Mouse (Mus musculus) layer of hippocampus, adult 9-11 months (tissue): ENCODE data around the gene Plcb1.

ENCODE experiments used
- DNase-seq: peaks from one replicate; pipeline ENCODE4 v3.0.0; 2022

Gene Plcb1

DNA sequence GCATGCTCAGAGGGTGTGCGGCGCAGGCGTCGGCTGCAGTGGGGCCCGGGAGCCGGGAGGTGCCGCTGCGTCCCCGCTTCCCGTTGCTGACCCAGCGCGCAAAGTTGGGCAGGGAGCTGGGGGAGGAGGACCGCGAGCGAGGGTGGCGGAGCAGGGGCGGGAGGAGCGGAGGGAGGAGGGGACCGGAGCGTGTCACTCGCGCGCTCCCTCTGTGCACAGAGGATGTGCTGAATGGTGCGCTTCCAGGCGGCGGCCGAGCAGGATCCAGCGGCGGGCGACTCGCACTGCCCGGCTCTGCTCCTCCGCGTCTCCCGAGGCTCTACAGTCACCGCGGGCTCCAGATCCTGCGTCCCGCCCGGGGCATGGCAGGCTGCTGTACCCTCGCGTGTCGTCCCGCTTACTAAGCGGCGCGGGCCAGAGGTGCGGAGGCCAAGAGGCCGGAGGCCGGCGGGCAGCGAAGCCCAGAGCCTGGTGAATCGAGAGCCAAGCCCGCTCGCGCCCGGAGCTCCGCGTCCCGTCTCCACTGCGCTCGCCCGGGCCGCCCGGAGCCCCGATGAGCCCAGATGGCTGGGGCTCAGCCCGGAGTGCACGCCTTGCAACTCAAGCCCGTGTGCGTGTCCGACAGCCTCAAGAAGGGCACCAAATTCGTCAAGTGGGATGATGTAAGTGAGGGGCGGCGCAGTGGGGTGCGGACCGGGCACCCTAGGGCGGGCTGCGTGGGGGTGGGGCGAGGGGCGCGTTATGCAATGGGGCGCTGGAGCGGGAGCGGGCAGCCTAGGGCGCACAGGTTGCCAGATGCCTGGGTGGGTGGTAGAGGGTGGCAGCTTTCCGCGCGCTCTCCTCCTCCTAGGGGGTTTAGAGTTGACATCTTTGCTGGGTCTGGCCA is at the start of gene Plcb1:
TSS of gene Plcb1 (plus strand) at position 98 of the 886 bp plus-strand sequence.
- peak; percentile 86 for DNase-seq

- no peak for DNase-seq
Measured at GRCm38 (mm10) chr2:134755537-134755936, 30.3 kb upstream of the Plcb1 start.

DNA sequence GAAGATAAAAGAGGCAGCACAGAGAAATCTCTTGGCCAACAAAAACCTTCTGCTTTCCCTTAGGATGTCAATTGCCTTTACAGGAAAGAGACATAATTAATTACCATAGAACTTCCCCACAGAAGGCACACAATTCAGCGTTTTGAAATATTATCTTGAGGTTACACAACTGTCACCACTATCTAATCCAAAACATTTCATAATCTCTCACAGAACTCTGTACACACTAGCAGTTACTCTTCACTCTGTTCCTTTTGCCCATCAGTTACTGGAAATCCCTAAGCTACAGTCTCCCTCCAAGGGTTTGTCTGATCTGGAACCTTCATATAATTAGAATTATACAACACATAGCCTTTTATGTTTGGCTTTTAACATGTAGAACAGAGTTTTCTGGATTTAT is 29.8 kb upstream of the Plcb1 start:
- DNase-seq: no peak

DNA sequence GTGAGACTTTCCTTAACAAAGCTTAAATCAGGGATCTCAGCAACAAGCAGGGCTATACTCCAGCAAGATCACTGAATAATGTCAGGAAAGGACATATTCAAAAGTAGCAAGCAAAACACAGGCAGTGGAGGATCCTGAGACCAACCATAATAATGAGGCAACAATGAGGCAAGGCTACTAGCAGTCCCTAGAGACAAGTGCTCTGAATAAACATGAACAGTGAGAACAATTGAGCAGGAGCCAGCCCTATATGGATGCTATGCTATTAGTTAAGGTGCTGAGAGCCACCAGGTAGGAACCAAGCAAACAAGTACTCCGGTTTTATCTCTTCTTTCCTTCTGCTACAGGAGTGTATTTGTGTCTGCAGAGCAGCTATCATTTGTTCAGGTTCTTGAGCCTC is 24.8 kb upstream of the Plcb1 start:
- no peak for DNase-seq

- no peak for DNase-seq
Measured at GRCm38 (mm10) chr2:134763406-134763990, 22.4 kb upstream of the Plcb1 start.

- no peak for DNase-seq
Measured at GRCm38 (mm10) chr2:134764506-134764905, 21.4 kb upstream of the Plcb1 start.

DNA sequence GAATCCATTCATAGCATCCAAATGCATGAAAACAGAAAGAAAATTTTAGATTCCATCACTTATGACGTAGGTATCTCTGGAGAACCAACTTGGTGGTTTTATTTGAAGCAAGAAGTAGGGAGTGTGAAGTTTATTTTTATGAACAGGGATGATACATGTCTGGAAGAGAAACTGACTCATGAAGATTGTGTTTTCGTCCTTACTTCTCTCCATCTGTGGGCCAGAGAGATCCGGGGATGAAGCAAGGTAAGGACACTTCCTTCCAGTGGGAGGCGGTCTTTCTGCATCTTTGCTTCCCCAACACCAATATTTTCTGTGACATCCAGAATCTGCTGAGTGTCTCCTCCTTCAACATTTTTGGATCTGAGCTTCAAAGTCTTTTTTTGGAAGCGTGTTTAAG is 6.0 kb upstream of the Plcb1 start:
- peak; percentile 15 for DNase-seq

DNA sequence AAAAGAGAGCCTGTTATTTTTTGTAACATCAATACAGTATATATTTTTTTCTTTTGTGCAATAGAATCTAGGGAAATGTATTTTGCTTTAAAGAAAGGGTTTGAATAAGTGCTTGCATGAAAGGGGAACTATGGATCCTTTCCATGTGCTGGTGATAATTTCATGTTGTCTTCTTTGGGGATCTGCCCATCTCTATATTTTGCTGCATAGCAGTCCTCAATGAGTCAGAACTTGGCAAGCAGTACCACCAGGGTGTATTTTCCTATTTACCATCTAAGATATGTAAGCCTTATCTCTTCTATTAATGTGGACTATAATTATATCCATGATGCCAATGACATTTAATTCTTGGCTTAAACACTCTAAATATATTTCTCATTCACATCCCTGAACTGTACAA is 5.6 kb upstream of the Plcb1 start:
- DNase-seq: no peak

DNA sequence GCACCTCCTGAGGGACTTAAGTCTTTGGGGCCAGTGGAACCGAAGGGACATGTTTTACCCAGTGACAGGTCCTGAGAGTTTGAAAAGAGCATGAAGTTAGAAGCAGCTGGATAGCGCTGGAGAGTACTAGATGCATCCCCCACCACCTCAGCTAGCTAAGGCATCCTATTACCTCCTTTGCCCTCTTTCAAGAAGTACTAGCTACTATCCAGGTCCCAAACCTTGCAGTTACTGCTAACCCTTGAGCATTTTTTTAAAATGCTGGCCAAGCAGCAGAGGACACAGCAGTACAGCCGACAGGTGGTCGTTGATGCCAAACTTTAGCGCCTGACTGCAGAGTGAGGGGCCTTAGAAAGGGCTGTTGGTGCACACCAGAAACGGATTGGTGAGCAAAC is 986 bp downstream of the Plcb1 start:
- DNase-seq: no peak

DNA sequence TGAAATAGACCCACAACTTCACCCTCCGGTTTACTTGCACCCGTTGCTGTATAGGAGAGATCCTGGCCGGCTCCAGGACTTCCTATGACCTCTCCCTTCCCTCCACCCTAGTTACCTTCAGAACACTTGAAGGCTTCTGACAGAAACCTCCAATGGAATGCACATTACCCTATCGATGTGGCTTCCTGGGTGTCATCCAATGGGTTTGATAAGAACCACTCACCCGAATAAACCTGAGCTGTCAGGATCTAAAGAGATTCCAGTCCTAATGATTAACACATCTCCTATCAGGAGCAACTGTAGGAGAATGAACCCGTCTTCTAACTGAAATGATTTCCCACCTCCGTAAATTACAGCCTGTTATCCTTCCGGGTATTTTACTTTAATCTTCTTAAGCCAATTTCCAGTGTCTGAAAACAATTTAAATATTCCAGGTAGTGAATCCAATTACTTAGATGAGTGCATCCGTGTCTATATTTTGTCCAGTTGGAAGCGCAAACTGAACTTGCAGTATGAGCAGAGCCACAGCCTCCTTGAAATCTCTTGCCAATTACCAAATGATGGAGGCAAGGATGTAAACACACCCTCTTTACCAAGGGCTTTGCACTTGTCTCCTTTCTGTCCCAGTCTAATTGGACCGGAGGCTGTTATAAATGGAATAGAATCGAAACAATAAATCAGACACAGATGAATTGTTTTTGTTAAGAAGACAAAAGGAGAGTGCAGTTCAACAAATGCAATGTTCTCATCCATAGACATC is 1.6 kb downstream of the Plcb1 start:
- no peak for DNase-seq

- DNase-seq: no peak
Measured at GRCm38 (mm10) chr2:134792926-134793325, 7.1 kb downstream of the Plcb1 start.

DNA sequence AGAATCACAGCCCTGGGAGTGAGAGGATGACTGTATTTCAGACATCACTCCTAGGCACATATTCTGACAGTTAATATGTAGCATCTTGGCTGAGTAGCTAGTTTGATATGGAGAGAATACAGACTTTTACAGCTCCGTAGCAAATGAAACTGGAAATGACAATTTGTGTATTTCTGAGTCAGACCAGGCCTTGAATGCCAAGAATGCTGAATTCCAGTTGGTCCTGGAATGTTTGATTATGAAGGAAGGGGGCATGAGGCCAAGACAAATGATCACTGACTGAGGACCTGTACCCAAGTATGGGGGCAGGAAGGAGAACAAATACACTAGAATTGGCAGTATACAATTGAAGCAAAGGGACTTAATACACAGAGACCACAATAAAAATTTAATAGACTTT is 14.4 kb downstream of the Plcb1 start:
- no peak for DNase-seq

GRCm38 (mm10) chr2:134816383-134816782 is 30.5 kb downstream of the Plcb1 start:
- DNase-seq: no peak

DNA sequence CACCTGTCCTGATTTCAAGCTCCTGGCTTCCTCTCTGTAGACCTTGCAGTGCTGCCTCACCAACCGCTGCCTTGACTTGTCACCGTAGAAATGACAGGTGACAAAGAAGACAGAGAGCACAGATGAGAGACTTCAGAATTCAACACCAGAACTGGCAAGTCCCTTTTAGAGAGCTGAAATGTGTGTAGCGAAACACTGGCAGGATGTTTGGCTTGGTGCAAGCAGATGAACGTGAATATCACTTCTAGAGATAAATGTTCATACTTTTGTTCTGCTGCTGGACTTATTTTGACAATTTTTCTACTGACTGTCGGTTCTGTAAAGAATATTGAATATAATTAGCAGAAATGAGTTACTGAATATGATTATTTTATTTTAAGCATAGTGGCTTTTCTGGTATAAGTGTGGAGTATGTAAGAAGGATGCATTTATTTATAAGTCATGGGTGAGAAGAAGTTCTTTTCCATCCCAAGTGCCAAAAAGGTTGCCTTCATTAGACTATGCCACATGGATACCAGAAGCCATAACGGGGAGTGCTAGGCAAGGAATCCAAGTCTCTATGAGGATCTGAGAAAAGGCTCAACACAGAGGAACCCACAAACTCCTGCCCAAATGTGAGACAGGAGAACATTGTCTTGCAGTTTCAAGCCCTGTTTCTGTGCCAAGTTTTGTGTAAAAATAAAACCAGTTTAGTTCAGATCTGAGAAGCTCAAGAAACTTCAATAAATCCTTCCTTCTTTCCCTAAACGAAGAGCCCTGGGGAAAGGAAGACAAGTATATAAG is 31.4 kb downstream of the Plcb1 start:
- DNase-seq: no peak

DNA sequence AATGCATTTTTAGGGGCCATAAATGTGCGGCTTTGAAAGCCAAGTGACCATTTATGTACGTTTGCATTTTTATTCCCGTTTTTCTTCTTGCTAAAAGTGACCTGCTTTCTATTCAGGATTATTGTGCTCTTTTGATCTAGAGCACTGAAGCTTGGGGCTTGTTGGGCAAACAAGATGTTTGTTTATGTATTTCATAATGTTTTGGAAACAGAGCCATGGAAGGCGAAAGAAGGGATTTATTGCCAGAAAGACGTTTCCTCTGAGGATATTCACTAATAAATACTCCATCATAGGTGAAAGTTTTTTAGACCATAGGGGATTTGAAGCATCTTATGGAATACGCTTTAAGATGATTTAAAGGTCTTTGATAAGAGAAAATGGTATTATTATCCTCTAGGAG is 35.3 kb downstream of the Plcb1 start:
- no peak for DNase-seq

DNA sequence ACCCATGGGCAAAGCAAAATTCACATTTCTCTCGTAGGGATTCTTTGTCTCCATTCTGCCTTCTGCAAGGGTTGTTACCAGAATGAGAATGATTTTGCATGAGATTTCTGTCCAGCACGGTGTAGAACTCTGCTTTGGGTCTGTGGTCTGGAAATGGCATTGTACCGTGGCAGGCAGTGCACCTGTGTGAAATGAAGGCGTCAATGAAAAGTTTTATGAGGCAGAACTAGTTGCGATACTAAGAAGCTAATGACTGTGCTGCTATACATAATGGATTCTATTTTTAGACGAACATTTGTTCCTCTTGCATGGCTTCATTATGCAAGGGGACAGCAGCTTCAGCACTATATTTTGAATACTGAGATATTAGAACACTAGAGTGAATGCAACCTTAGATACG is 39.8 kb downstream of the Plcb1 start:
- DNase-seq: no peak

- DNase-seq: peak; percentile 26
Measured at GRCm38 (mm10) chr2:134826111-134827005, 40.5 kb downstream of the Plcb1 start.

GRCm38 (mm10) chr2:134827778-134828487 is 42.1 kb downstream of the Plcb1 start:
- DNase-seq: no peak

DNA sequence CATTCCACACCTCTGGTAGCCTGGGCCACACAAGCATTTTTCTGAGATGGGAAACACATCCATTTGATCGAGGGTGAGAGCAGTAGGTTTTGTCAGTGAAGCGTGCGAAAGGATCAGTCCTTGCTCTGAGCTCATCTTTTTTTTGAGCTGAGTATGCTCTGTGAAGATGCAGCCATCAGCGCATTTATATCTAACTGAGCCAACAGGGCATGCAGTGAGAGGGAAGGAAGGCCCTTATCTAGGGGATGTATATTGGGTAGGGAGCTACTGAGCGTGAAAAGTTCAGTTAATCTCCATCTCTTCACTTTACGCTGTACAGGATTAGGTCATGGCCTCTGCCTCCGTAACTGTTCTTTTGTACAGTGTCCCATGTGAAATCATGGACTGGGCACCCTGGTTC is 46.0 kb downstream of the Plcb1 start:
- no peak for DNase-seq

DNA sequence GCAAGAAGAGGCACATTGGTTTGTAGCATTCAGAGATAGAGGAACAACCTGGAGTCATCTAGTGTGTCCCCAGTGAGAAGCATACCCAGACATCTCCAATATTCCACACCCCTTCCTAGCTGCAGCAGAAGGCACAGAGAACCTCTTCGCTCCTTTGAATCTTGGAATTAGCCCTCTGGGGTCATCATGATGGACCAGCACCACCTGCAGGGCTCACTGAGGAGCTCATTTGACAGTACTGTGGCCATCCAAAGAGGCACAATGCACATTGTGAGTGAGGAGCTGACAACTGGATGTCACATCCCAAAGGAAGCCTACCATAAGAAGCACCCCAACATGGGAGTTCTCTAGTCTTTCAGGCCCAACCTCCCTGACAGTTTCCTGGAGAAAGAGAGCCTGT is 50.2 kb downstream of the Plcb1 start:
- no peak for DNase-seq

DNA sequence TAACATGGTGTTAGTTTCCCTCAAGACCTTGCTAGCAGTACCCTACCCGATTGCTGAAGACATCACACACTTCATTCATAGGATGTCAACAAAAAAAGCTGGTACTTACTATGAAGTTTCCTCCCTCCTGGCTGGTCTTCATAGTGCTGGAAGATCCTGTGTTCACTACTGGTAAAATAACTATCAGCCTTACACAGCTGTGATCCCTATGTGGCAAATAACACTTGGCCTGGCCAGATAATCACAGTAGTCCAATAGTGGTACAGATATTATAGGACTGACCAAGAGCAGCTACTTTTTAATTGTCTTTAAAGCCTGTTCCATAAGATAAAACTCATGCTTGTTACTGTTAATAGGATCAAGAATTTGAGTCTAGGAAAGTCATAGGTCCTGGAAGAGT is 52.3 kb downstream of the Plcb1 start:
- DNase-seq: no peak
